Mouse (Mus musculus) B cell, adult 2 months (primary cell): ENCODE data around the gene Wwox.

Experiments
- DNase-seq, 2 experiments: peaks; one replicate each; pipeline ENCODE4 v3.0.0; 2022

Gene Wwox

GRCm38 (mm10) chr8:114468526-114469207, 29.2 kb downstream of the Wwox start:
- no peak for DNase-seq

DNA sequence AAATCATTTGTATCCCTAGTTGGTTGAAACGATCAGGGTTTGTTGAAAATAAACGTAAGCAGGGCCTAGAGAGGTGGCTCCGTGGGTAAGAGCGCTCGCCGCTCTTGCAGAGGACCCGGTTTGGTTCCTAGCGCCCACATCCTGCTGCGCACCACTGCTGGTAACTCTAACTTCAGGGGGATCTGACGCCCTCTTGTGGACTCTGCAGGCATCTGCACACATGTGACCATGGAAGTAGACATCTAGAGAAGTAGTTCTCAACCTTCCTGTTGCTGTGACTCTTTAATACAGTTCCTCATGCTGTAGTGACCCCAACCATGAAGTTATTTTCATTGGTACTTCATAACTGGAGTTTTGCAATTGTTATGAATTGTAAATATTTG, 29.7 kb downstream of the Wwox start:
- no peak for DNase-seq

DNA sequence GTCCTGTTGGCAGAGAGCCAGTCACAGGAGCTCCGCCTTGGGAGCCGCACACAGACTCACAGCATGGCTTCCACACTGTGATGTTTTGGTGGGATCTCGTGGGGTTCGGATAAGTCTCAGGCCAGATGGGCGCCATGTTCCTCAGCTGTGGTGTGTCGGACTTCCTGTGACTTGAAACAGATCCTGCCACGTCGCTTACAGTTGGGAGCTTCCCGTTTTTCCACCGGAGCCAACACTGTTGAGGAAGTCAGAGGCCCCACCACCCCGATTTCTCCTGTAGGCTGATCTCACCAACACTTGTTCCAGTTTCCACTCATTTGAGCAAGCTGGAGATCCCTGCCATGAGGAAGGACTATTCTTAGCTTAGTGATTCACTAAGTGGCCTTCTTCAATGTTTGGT, 34.1 kb downstream of the Wwox start:
- no peak for DNase-seq

GRCm38 (mm10) chr8:114476919-114477318, 37.5 kb downstream of the Wwox start:
- no peak for DNase-seq

GRCm38 (mm10) chr8:114477790-114478189, 38.3 kb downstream of the Wwox start:
- no peak for DNase-seq

DNA sequence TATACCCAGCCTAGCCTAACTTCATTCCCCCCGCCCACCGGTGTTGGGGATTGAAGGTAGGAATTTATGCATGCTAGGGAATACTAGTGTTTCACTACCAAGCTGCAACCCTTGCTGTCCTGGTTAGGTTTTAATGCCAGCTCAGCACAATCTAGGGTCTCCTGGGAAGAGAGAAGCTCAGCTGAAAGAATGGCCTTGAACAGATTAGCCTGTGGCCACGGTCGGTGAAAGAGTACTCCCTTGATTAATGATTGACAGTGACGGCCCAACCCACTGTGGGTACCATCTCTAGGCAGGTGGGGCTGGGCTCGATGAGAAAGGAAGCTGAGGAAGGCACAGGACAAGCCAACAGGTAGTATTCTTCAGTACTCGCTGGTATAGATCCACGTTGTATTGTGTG, 40.3 kb downstream of the Wwox start:
- DNase-seq = no peak

DNA sequence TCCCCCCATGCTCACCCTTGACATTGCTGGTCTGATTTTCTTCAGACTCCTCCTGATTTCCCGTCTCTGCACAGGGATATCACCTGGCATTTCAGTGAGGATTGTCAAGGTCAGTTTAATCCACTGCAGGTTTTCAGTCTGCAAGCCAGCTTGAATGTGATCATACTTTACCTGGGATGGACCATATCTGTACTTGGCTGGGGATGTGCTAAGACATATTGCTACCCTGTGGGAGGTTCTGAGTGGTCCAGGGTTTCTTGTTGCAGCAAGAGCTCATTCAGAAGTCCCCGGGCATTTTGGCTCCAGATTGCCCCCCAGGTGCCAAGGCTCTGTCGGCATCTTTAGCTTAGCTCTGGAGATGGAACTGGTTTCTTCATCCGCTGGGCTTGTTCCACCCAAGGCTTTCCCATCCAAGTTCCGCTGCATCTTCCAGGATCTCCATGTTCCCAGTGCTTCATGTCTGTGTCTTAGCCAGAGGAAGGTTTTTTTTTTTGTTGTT, 52.3 kb downstream of the Wwox start:
- no peak for DNase-seq

- DNase-seq = no peak
Measured at GRCm38 (mm10) chr8:114499448-114500144, 60.1 kb downstream of the Wwox start.

- no peak for DNase-seq
Measured at GRCm38 (mm10) chr8:114501906-114502305, 62.5 kb downstream of the Wwox start.

DNA sequence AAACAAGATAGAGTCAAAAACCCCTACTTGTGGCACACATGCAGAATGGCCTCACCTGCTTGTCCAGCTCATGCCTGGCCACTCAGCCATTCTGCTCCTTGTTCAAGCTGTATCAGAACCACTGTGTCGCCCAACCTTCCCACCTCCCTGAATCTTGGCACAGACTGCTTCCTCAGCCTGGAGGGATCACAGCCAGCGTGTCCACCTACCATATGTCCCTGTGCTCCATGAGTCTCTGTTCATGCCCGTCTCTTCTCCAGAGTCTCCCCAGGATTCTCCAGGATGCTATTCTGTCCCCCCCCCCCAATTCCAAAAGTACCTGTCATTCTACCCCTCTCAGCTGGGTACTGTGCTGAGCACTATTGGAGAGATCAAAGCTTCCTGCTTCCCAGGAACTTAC, 63.7 kb downstream of the Wwox start:
- DNase-seq = no peak

DNA sequence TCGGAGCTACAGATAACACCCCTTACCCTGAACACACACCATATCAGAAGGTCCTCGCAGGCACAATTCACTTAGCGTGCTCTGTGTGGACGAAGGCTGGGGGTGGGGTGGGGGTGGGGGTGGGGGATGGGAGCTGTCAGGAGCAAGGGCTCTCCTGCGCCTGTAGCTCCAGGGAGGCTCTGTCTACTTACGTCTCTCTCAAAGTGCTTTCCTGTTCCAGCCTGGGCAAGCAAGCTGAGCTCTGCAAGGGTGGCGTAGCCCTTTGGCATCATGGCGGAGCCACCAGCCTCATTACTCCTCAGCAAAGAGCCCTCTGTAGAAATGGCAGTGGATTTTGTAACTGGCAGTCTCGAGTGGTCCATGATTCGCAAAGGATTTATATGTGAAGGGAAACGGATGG, 65.4 kb downstream of the Wwox start:
- DNase-seq = no peak

GRCm38 (mm10) chr8:114505351-114506347, 66.2 kb downstream of the Wwox start:
- no peak for DNase-seq

GRCm38 (mm10) chr8:114507404-114507803, 67.9 kb downstream of the Wwox start:
- DNase-seq = no peak

- no peak for DNase-seq
Measured at GRCm38 (mm10) chr8:114510226-114510625, 70.8 kb downstream of the Wwox start.

GRCm38 (mm10) chr8:114512075-114512935, 72.8 kb downstream of the Wwox start:
- no peak for DNase-seq

- DNase-seq = no peak
Measured at GRCm38 (mm10) chr8:114514692-114515091, 75.2 kb downstream of the Wwox start.

- no peak for DNase-seq
Measured at GRCm38 (mm10) chr8:114523061-114523460, 83.6 kb downstream of the Wwox start.

- DNase-seq = no peak
Measured at GRCm38 (mm10) chr8:114526626-114527267, 87.3 kb downstream of the Wwox start.

DNA sequence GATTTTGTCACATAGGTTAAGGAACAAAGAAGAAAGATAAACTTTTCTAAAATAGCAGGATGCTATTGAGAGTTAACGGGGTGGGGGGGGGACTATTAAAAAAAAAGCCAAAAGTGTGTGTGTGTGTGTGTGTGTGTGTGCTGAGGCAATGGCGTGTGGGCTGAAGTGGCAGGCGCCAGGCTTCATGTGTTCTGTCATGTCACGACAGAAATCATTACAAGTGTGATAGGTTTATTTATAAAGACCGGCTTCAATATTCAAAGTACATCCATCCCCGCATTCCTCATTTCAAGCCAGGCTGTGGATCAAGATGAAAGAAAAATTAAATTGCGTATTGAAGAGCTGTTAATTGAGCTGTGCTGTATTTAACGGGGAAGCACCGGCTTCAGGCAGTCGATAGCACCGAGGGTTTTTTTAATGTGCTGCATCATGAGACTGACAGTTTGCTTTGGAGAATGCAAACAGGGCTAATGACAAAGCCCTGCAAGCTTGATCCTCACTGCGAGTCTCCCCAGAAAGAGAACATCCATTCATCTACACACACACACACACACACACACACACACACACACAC, 88.3 kb downstream of the Wwox start:
- DNase-seq = no peak

- no peak for DNase-seq
Measured at GRCm38 (mm10) chr8:114529581-114529980, 90.1 kb downstream of the Wwox start.

DNA sequence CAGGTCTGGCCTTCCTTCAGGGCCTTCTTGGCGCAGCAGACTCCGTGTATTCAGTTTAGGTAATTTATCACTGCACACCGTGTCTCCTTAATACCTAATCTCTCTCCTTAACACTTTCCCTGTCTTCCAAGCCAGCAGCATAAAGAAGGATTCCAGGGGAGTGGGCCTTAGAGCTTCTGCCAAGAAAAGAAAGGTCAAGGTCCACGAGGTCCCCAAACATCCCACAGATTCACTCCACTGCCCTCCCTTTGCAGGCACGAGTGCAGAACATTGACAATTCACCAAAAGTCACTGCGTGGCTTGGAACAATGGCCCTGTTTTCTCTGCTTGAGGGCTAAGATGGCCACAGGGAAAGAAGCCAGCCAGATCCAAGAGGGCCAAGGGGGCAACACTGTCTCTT, 96.7 kb downstream of the Wwox start:
- DNase-seq = no peak
